Mouse (Mus musculus): ENCODE measurements around the gene 4930524B15Rik. TPM values are rescaled to one million over a fixed set of nuclear protein-coding genes. Genes with fewer than 3 reads are reported as not detected.

4930524B15Rik gene
- polyA plus RNA-seq, 1 experiment from 2014 or later: not detected

GRCm38 (mm10) chr11:32020031-32020965 lies 54.9 kb downstream of the 4930524B15Rik start:
- Histone ChIP-seq H3K9ac (no peak overlapping the region), H3K36me3 (no peaks in the 10 kb centered on the region), H3K4me3 (no peak overlapping the region), H3K27ac (no peak overlapping the region), H3K4me1 (peaks cover 4% of the 10 kb centered on the region; the same call in 1 of the 2 replicates), H3K4me2 (no peak overlapping the region), H3K9me3 (no peaks in the 10 kb centered on the region), H3K27me3 (no peaks in the 10 kb centered on the region)
- WGBS: 34% methylated on average over 8 of the region's 8 CpGs
- ATAC-seq (ENCODE audit: borderline replicate concordance, extremely low read depth, low FRiP score, low TSS enrichment): no peak

- Histone ChIP-seq H3K9me3 (no peaks in the 10 kb centered on the region), H3K36me3 (no peaks in the 10 kb centered on the region), H3K4me1 (0 out of 2 replicates have a peak, but pooled peaks cover 4% of the 10 kb centered on the region), H3K4me3 (no peak overlapping the region), H3K9ac (no peak overlapping the region), H3K27me3 (no peaks in the 10 kb centered on the region), H3K27ac (no peak overlapping the region), H3K4me2 (no peak overlapping the region)
- WGBS: 49% methylated on average over 5 of the region's 5 CpGs
- no peak for ATAC-seq (ENCODE audit: borderline replicate concordance, extremely low read depth, low FRiP score, low TSS enrichment)
Observed at GRCm38 (mm10) chr11:32026634-32027033, 61.2 kb downstream of the 4930524B15Rik start.

DNA sequence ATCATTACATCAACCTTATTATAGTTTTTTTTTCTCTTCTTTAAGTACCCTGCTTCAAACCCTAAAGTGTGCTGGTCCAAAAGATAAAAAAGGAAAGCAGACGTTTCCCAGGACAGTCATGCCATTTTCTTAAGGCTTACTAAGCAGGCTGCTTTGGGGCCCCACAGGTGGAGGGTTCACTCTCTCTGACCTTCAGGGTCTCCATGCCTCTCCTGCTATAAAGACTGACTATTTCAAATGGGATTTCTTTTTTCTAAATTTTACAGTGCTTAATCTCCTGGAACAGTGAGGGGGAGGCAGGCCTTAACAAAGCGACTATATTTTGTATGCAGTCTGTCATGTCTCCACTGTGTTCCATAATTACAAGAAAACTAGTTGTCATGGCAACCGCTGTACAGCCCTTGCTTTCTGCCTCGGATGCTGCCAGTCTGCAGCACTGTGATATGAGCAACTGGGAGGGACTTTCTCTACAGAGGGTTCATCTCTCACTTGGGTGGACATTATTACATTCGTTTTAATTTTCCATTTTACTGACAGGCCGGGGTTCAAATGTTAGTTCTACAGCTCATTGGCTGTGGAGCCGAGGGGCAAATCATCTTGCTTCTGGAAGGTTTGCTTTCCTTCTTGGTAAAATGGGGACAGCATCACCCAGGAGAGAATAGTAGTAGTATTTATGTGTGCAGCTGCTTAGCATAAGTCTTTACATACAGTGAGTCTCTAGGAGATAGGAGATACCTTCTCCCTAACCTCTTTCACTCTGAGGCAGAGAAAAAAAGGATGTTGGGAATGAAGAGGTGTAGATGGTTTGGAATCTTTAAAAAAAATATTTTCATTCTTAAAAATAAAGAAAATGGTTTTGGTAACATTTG lies 62.3 kb downstream of the 4930524B15Rik start:
- Histone ChIP-seq H3K9me3 (no peaks in the 10 kb centered on the region), H3K4me1 (0 out of 2 replicates have a peak, but pooled peaks cover 4% of the 10 kb centered on the region), H3K27ac (no peak overlapping the region), H3K27me3 (no peaks in the 10 kb centered on the region), H3K4me2 (no peak overlapping the region), H3K36me3 (no peaks in the 10 kb centered on the region), H3K9ac (no peak overlapping the region), H3K4me3 (no peak overlapping the region)
- ATAC-seq (ENCODE audit: borderline replicate concordance, extremely low read depth, low FRiP score, low TSS enrichment): no peak
- WGBS: 54% methylated on average over 7 of the region's 7 CpGs

GRCm38 (mm10) chr11:32028605-32029004 lies 63.2 kb downstream of the 4930524B15Rik start:
- no peaks in the 10 kb centered on the region for H3K27me3 ChIP-seq
- no peak overlapping the region for H3K9ac ChIP-seq
- H3K4me1 ChIP-seq: 0 out of 2 replicates have a peak, but pooled peaks cover 4% of the 10 kb centered on the region
- no peaks in the 10 kb centered on the region for H3K36me3 ChIP-seq
- H3K4me2 ChIP-seq: no peak overlapping the region
- no peak overlapping the region for H3K4me3 ChIP-seq
- 73% methylated on average over 3 of the region's 3 CpGs for WGBS
- no peaks in the 10 kb centered on the region for H3K9me3 ChIP-seq
- ATAC-seq (ENCODE audit: borderline replicate concordance, extremely low read depth, low FRiP score, low TSS enrichment): no peak
- H3K27ac ChIP-seq: no peak overlapping the region

Other genes starting within 250 kb of the 4930524B15Rik start
- 2.9 and 3.3 TPM in 2 replicates for gene Cpeb4, start 93.4 kb upstream of the 4930524B15Rik start, polyA plus RNA-seq (2015; fragmentation: Nextera tagmentation; extraction: Ambion mirVana)
- gene Nsg2, start 34.9 kb downstream of the 4930524B15Rik start, polyA plus RNA-seq (2015; fragmentation: Nextera tagmentation; extraction: Ambion mirVana): 1.2 and 2.8 TPM in 2 replicates
- 0.10 and 0.45 TPM in 2 replicates for gene Il9r, start 234.7 kb downstream of the 4930524B15Rik start, polyA plus RNA-seq (2015; fragmentation: Nextera tagmentation; extraction: Ambion mirVana)
- gene Snrnp25, start 239.8 kb downstream of the 4930524B15Rik start, polyA plus RNA-seq (2015; fragmentation: Nextera tagmentation; extraction: Ambion mirVana): 50.8 and 56.7 TPM in 2 replicates